Mouse (Mus musculus): ENCODE measurements at regions not wholly inside any gene's neighbourhood (a gene's known extent, or its start where the extent isn't known, plus 50 kb on each side); places are given as distances from the start of the nearest gene placed in this dataset.
A peak's percentile ranks its signal among the peaks of the same experiment; 100 is the strongest.
"Not testable (repeated sequence)": the region's sequence is repeated elsewhere in the genome, so short reads cannot be mapped to it uniquely, and the experiment has no call there.

DNA sequence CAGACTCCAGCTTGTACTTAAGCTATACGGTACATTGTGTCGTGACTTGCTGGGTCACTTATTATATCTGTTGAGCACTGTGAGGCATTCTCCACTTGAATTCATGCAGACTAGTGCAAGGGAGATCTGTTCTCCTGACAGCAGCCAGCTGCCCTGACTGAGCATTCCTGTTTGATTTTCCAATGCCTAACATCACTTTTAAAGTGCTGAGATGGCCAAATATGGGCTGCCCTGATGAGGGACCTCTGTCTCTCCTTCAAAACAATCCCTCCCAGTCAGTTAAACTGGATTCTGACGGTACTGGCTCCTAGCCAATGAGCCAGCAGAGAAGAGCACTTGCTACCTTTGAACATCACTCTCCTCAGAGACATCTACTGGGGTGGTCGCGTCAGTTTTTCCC, 57.6 kb upstream of the Lekr1 start:
- TF ChIP-seq CTCF (IDR thresholded peaks at IDR 0.05; ENCODE audit: borderline replicate concordance, extremely low read depth, insufficient read depth, insufficient read length) (no peak), POLR2A (IDR thresholded peaks at IDR 0.05; ENCODE audit: borderline replicate concordance, extremely low read depth, insufficient read depth, insufficient read length, poor library complexity, severe bottlenecking) (no peak)
- peak; percentile 26 for DNase-seq (ENCODE audit: low read depth)

DNA sequence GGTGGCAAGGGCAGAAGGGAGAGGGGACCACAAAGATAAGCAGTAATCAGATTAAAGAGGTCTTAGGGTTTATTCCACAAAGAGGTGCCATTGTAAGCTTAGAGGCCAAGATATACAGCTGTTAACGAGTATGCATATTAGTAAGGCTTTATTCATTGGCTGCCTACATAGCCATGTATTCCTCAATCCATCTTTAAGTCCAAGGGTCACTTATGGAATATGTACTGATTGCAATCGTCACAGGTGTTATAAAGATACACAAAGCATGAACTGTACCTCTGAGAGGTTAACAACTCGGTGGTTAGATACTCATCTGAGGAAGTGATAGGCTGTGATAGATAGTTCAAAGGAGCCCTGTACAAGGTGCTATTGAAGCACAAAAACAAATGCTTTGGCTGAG, 54.3 kb upstream of the Lekr1 start:
- no peak for DNase-seq (ENCODE audit: low read depth)

DNA sequence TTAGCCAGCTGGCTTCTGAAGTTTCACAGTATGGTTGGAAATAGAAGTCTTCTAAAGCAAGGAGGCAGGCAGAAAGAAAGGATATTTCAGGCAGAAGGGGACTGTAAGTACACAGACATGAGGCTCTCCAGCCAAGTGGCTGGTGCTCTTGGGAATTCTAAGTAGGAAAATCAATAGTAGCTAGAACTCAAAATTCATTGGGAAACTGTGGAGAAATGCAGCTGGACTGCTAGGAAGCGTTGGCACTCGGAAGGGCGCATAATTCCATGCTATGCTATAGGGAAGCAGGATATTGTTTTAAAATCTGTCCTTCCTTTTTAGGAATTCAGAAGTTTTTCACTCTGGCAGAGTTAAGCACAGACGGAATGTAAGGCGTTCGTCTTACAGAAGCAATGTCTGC, 53.6 kb upstream of the Lekr1 start:
- TF ChIP-seq CTCF (IDR thresholded peaks at IDR 0.05; ENCODE audit: borderline replicate concordance, extremely low read depth, insufficient read depth, insufficient read length), result no peak
- TF ChIP-seq POLR2A (IDR thresholded peaks at IDR 0.05; ENCODE audit: borderline replicate concordance, extremely low read depth, insufficient read depth, insufficient read length, poor library complexity, severe bottlenecking), result no peak
- DNase-seq (ENCODE audit: low read depth), result peak; percentile 39

More for the DNA sequence above, 54.3 kb upstream of the Lekr1 start:
- TF ChIP-seq POLR2A (IDR thresholded peaks at IDR 0.05; ENCODE audit: borderline replicate concordance, extremely low read depth, insufficient read depth, insufficient read length, poor library complexity, severe bottlenecking) (no peak), CTCF (IDR thresholded peaks at IDR 0.05; ENCODE audit: borderline replicate concordance, extremely low read depth, insufficient read depth, insufficient read length) (no peak)

DNA sequence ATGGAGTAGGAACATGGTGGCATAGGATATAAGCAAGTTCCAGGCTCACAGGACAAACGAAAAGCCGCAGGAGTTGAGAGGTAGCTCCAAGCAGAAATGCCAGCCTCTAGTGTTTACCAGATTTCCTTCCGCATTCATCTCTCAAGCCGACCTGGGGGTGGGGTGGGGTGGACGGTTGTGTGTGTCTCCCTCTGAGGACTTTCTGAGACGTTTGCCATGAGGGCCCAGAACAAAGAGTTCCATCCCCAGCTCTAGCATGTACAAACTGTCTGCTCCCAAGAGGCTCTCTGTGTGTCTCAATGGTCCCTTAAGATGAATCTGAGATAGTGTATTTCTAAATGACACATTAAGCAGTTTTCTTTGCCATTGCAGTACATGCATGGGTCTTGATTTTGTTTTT, 53.1 kb upstream of the Lekr1 start:
- TF ChIP-seq CTCF (IDR thresholded peaks at IDR 0.05; ENCODE audit: borderline replicate concordance, extremely low read depth, insufficient read depth, insufficient read length) (no peak), POLR2A (IDR thresholded peaks at IDR 0.05; ENCODE audit: borderline replicate concordance, extremely low read depth, insufficient read depth, insufficient read length, poor library complexity, severe bottlenecking) (no peak)
- DNase-seq (ENCODE audit: low read depth), result no peak

DNA sequence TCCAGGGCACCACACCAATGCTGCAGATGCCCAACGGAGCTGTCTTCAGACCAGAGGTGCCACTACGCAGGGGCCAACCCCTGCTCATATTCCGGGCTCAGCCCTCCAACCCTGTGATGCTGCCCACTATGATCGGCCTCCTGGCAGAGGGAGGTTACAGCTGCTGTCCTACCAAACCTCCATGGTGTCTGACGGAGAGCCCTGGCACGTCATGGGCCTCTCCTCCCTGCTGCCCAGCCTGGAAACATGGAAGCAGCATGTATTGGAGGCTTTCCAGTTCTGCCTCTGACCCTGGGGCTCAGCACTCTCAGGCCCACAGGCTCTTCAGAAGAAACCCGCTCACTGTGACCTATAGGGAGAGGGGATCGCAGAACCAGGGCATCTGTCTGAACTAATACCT, 51.1 kb upstream of the Lekr1 start:
- DNase-seq (ENCODE audit: low read depth), result not testable (repeated sequence)
